Mouse (Mus musculus): ENCODE results near the gene Pbld1.

DNA sequence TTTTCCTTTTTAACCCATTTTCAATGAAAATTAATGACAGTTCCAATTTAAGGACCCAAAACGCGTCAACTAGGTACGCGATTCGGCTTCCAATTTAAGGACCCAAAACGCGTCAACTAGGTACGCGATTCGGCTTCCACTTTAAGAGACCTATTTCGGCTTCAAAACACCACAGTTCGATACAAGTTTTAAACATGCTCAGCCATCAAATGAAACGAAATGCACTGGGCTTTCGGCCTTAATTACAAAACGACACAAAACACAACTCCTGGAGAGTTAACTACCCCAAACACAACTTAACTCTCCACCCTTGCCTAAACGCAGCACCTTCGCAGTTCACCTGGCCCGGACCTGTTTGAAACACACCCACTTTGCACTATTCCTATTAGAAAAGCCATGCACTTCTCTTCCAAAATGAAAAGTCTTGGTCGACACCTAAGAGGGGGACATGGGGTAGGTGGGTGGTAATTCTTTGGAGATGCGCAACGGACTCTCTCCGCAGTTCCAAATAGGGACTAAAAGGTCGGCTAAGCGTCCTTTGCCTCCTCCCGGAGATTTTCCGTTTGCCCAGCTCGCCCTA lies 37.3 kb upstream of the Pbld1 start:
- TF ChIP-seq CTCF (IDR thresholded peaks at IDR 0.05; ENCODE audit: borderline replicate concordance, control insufficient read depth, extremely low read depth, insufficient read depth, low read length, poor library complexity) (no peak), POLR2A (IDR thresholded peaks at IDR 0.05; ENCODE audit: control insufficient read depth, extremely low read depth, insufficient read depth, low read length, poor library complexity) (no peak)

Measured in thymus, adult 2 months (tissue).